Mouse (Mus musculus) layer of hippocampus, postnatal 14 days (tissue): ENCODE results near the gene Adprh. TPM values are rescaled to one million over a fixed set of nuclear protein-coding genes. Genes with fewer than 3 reads are reported as not detected.

Source experiments
- DNase-seq, 2 experiments: peaks; one replicate each; pipeline ENCODE4 v3.0.0; 2021 to 2022; ENCODE audit warnings: low spot score in 2 of 2, mixed read lengths in 1 of 2
- total RNA-seq, 2 experiments: library from RNA; stranded (reverse); gene quantifications; 2 replicates each; pipeline ENCODE4 v1.2.3; 2021

Gene Adprh
- total RNA-seq, 2 experiments from 2014 or later = 58.4 to 62.4 TPM

GRCm38 (mm10) chr16:38445046-38445445 lies 7.5 kb downstream of the Adprh start:
- no peak for DNase-seq

DNA sequence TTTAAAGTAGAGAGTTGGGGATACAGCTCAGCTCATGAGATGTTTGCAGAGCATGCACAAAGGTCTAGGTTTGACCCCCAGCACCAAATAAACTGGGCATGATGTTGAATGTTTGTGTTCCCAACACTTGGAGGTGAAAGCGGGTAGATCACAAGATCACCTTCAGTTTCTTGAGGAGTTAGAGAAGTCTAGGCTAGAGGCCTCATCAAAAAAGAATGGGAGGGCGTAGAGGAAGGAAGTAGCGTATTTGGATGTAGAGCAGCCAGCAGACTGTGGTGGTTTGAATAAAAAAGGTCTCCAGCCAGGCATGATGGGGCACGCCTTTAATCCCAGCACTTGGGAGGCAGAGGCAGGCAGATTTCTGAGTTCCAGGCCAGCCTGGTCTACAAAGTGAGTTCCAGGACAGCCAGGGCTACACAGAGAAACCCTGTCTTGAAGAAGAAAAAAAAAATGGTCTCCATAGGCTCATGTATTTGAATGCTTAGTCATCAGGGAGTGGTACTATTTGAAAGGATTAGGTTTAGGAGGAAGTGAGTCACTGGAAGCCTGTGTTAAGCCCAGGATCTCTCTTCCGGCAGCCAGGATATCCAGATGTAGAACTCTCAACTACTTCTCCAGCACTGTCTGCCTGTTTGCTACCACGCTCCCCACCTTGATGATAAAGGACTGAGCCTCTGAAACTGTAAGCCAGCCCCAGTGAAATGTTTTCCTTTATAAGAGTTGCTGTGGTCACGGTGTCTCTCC lies 8.6 kb downstream of the Adprh start:
- no peak for DNase-seq

DNA sequence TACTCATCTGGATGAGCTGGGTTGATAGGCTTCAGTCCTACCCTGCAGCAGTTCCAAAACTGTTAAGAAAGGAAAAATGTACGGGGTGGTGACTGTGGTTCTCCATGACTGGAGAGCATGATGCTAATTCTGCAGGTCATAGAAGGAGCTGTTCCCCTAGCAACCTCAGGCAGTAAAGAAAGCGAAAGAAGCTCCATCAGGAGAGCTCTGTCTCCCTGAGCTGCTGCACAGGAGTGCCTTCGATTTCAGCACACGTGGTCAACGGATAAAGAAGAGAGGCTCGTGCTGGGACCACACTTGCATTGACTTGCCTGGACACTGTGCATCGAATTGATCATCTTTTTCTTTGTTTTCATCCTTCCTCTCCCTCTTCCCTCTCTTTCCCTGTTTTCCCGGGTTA lies 10.3 kb downstream of the Adprh start:
- DNase-seq = no peak

- DNase-seq = no peak
These were observed 10.9 kb downstream of the Adprh start for GRCm38 (mm10) chr16:38441611-38442010.

GRCm38 (mm10) chr16:38440403-38440802 lies 12.1 kb downstream of the Adprh start:
- no peak for DNase-seq

- DNase-seq = no peak
These were observed 13.3 kb downstream of the Adprh start for GRCm38 (mm10) chr16:38439190-38439589.

DNA sequence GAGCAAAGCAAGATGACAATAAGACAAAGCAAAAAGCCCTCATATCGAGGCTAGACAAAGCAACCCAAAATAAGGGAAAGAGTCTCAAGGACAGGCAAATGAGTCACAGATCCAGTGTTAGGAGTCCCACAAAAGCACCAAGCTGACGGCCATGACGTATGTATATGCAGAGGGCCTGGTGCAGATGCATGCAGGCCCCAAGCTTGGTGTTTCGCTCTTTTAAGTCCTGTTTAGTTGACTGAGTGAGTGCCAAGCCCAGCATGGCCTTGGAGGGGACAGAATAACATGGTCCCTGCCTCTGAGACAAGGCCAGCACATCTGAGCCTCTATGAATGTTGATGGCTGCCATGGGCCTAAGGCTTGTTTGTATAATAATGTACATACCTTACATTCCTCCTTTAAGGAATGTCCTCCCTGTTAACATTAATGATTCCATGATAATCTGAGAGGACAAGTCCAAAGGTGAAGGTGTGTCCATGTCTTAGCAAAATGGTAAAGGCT lies 18.2 kb downstream of the Adprh start:
- DNase-seq = no peak

DNA sequence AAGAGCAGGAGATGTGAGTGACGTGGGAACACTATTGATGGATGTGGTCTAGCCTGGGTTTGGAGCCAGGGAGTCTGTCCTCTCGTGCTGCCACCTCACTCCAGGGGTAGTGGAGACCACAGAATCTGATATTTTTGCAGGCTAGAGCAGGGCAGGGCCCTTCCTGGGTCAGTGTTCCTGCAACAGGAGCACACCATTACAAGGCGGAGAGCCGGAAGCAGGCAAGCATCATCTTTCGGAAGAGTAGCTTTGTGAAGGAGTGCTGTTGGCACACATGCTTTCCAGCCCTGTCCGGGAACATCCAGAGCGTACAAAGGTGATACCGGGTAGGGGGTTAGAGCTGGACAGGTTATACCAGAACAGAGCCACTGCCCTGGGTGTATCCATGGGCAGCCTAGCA lies 19.0 kb downstream of the Adprh start:
- DNase-seq = no peak

DNA sequence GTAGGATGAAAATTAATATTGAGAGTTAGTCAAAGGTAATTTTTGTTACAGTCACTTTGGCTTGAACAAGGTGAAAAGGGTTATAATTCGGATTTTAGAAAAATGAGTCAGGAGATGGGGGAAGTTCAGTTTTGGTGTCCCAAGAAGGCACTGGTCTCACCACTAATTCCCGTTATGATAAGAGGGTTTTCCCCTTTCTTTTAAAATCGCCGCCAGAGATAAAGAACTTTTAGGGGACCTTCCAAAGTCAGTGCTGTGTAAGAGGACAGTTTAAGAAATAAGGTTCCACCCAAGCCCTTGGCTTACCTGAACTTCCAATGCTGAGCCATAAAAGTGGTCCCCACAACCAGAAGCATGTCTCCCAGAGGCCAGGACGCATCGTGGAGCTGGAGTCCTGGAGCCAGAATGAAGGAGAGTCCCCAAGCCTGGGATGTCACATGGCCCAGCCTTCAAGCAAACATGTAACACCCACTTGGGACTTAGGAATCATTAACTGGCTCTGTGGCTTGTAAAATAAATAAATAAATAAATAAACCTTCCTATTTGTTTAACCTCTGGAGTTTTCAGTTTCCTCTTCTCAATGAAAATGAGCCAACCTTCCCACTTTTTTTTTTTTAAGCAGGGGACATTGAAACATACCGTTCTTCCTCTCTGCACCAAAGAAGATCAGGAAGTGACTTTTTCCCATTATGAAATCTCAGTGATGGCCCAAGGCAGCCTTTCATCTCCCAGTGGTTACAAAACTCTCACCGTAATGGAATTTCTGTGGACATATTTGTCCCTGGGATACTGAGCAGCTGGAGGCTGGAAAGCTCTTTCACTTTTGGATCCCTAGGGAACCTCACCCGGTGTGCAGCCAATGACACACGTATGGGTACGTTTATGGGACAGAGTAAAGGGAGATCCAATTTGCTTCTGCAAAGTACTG lies 19.7 kb downstream of the Adprh start, which contains the start of gene Pla1a:
Pla1a (minus strand) TSS at position 648 of the 928 bp plus-strand sequence.
- DNase-seq = no peak

DNA sequence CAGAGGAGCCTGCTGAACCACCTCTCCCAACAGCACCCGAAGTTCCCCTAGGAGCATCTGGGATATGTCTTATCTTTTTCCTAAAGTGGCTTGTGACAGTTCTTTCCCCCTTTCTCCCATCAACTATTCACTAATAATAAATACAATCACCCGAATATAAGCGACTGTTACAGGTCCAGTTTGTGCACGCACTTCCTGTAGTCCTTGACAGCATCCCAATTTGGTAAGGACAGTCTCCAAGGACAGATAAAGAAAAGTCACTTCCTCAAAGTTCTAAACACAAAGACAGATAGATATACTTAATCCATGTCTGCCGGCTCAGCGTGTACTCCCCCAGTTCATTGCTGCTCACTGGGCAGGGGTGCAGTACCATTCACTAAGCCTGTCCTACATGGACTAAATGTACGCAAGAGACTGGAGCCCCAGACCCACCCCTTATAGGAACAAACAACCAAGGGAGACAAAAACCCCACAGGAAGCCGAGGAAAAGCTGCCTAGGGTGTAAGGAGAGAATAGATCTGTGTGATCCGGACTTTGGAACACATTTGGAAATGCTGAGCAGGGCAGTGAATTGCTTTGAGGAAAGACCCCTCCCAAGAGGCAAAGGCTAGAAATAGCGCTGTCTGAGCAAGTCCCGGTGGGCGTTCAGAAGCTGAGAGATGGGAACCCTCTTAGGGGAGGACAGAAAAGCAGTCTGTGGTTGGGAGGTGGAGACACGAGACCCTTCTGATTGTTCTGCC lies 20.9 kb downstream of the Adprh start:
- no peak for DNase-seq

DNA sequence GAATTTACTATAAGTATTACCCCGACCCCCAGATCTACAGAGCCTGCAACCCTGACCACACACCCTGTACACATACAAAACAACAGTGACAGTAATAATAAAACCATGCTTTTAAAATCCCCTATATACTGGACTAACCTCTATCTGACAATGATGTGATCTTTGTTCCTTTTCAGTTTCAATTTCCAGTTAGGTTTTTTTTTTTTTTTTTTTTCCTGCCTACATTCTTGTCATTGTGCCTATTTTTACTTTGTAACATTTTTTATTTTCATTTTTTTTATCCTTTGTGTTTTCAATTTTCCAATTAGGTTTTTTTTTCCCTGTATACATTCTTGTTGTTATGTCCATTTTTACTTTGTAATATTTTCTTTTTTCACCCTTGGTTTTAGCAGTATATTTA lies 26.7 kb downstream of the Adprh start:
- DNase-seq = no peak

- DNase-seq = no peak
These were observed 27.1 kb downstream of the Adprh start for GRCm38 (mm10) chr16:38425374-38425773.

- DNase-seq = no peak
These were observed 37.5 kb downstream of the Adprh start for GRCm38 (mm10) chr16:38414953-38415352.

DNA sequence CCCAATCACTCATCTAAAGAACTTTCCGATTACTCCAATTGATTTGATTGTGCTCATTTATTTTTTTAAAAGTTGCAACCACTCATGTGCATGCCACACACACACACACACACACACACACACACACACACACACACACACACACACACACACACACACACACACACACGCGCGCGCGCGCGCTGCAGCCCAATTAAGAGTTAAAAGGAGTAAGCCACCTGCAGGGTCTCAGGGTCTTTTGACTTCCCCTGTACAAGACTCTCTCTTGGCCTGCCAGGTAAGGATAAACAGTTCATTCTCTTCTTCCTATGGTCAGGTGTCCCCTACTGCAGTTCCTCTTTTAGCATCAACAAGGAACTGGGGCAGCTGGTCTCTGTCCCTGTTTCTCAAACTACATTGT lies 44.1 kb downstream of the Adprh start:
- no peak for DNase-seq

DNA sequence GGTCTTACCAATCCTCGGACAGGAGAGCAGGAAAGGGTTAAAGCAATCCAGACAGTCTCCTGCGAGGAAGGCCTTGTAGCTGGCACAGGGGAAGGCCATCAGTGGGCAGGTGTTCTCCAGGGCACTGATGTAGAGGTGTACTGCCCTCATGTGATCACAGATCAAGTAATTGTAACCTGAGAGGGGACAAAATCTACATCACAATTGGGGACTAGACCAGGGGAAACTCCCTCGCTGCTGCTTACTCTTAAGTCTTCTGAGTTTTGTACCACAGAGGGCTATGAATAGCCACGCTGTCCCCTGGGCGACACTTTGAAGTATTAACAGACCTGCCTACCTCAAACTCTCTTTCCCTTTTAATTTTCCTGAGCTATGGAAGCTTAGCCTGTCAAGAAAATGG lies 44.9 kb downstream of the Adprh start:
- no peak for DNase-seq

DNA sequence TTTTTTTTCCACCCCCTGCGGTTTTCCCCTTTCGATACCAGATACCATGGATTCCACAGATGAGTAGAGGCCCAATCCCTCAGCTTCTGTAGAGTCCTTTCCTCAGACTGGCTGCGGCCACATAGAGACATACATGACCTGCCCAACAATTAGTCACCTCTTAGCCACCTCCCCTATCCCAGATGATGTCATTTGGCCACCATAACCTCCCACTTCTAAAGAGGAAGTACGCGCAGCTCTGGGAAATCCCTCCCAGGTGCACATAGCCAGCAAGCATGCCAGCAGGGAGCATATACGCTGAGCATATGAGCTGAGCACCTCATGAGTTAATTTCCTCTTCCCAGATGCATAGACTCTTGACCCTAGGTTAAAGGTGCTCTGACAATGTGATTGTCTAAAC lies 45.8 kb downstream of the Adprh start:
- no peak for DNase-seq

DNA sequence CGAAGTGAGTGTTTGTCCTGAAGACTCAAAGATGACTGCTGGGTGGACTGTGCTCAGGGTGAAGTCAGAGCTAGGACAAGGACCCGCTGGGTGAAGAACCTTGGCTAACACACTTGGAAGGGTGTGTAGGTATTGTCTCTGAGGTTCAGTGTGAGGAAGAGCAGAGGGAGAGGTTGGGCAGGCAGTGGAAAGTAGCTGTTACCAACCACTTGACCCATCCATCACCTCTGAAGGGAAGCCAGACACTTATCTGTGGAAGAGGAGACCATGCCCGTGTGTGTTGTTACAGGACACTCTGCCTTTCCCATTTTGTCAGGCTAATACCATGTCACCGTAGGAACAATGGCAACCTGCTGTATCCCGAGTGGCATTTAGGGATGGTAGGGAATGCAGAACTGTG lies 46.2 kb downstream of the Adprh start:
- no peak for DNase-seq

DNA sequence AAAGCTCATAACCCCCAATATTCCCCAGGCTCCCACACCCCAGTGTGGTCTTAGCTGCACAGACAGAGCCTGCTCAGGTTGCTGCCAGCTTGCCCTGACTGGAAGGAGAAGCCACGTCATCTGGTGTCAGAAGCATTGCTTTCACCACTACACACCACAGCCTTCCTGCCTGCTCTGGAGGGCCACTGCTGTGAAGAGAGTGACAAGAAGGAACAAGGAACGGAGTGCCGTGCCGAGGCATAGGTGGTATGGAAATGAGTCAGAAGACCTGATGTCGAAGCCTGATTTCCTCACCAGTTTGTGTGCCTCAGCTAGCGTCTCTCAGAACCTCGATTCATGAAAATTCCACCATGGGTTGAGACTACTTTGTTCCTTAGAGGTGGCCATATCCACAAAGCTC lies 48.9 kb downstream of the Adprh start:
- no peak for DNase-seq

GRCm38 (mm10) chr16:38401468-38401867 lies 51.0 kb downstream of the Adprh start:
- no peak for DNase-seq

DNA sequence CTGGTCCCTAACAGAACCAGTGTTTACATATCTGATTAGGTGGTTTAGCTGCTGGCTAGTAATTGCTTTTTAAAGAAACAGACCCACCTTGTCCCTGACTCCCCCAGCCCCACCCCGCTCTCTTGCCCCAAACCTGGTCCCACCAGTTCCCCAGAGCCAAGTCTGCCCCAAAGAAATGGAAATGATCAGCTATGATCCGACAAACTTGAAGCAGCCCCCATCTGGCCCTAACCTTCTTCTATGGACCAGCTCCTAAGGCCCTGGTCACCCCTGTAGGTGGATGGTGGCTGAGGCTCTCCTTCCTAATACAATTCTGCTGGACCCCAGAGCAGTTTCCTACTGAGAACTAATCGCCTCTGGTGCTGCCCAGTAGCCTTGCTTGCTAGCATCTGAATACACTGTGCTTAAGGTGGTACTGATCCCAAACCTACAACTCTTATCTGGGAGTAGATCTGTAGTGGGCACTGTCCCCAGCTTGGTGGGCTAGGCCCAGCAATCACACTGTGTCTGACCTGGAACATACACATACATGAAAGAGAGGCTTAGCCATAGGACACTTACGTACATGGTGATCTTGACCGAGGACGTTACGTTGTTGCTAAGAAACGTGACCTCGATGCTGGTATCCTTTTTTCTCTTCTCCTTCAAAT lies 52.1 kb downstream of the Adprh start:
- DNase-seq = no peak
